In genomic region chr19:5637069-5638047, GRCm38 (mm10) we compare ENCODE assay signal across 8 mouse cellular contexts. TPM values are rescaled to one million over a fixed set of nuclear protein-coding genes. Genes with fewer than 3 reads are reported as not detected.
DNase-seq lines count a peak whose midpoint lies in the region; ATAC-seq lines count a peak whose summit lies in the region.

TSS of gene Rela (plus strand) at chr19:5637483.

- H3K4me2 ChIP-seq in forebrain, embryonic 11.5 days (ENCODE audit: low read depth, low read length, severe bottlenecking): peak within 1 kb of the TSS; percentile 91
- H3K4me2 ChIP-seq in heart, embryonic 16.5 days (ENCODE audit: low read depth, low read length): peak within 1 kb of the TSS; percentile 95
- peak within 1 kb of the TSS; percentile 97 for H3K4me2 ChIP-seq in liver, embryonic 15.5 days
- H3K4me2 ChIP-seq in neural tube, embryonic 12.5 days (replicated peaks): peak within 1 kb of the TSS; percentile 79

- peak within 1 kb of the TSS; percentile 81 for H3K4me3 ChIP-seq in forebrain, embryonic 11.5 days (ENCODE audit: low read depth, low read length)
- peak within 1 kb of the TSS; percentile 76 for H3K4me3 ChIP-seq in heart, embryonic 16.5 days (ENCODE audit: low read length)
- peak within 1 kb of the TSS; percentile 84 for H3K4me3 ChIP-seq in liver, embryonic 15.5 days (replicated peaks)
- H3K4me3 ChIP-seq in neural tube, embryonic 12.5 days: peak within 1 kb of the TSS; percentile 84

- peak within 1 kb of the TSS; percentile 88 for H3K9ac ChIP-seq in forebrain, embryonic 11.5 days (ENCODE audit: low read length)
- peak within 1 kb of the TSS; percentile 96 for H3K9ac ChIP-seq in heart, embryonic 16.5 days (ENCODE audit: low read length)
- H3K9ac ChIP-seq in liver, embryonic 15.5 days: peak within 1 kb of the TSS; percentile 82
- peak within 1 kb of the TSS; percentile 75 for H3K9ac ChIP-seq in neural tube, embryonic 12.5 days

- H3K36me3 ChIP-seq in forebrain, embryonic 11.5 days (ENCODE audit: control insufficient read depth, insufficient read depth, low read length): peaks cover 15% of the 10 kb centered on the region; the same call in 1 of the 2 replicates
- H3K36me3 ChIP-seq in heart, embryonic 16.5 days (ENCODE audit: control insufficient read depth, insufficient read depth): peaks cover 26% of the 10 kb centered on the region
- H3K36me3 ChIP-seq in liver, embryonic 15.5 days (replicated peaks): peaks cover 35% of the 10 kb centered on the region
- H3K36me3 ChIP-seq in neural tube, embryonic 12.5 days: peaks cover 31% of the 10 kb centered on the region

- peak; percentile 78 to 83 for DNase-seq in CD8-positive naive resting alpha-beta T cell, adult 2 months (ENCODE audit: low read depth in 2 of 2, low spot score in 2 of 2)
- peak; percentile 85 for DNase-seq in c-Kit-positive CD71-negative TER-119-negative erythroid progenitor cells, embryonic 14.5 days (ENCODE audit: low read depth)
- DNase-seq in forebrain, embryonic 11.5 days (ENCODE audit: low spot score): peak; percentile 91
- DNase-seq in kidney, postnatal 36 days: peak; percentile 94 to 95
- peak; percentile 60 for DNase-seq in telencephalon, adult 2 months (ENCODE audit: low read depth, low spot score)

- no peaks in the 10 kb centered on the region for H3K27me3 ChIP-seq in forebrain, embryonic 11.5 days (ENCODE audit: control insufficient read depth, insufficient read depth, low read length)
- no peaks in the 10 kb centered on the region for H3K27me3 ChIP-seq in heart, embryonic 16.5 days (ENCODE audit: control insufficient read depth, insufficient read depth, low read length)
- H3K27me3 ChIP-seq in liver, embryonic 15.5 days: no peaks in the 10 kb centered on the region
- H3K27me3 ChIP-seq in neural tube, embryonic 12.5 days (replicated peaks): no peaks in the 10 kb centered on the region

- H3K4me1 ChIP-seq in forebrain, embryonic 11.5 days (replicated peaks; ENCODE audit: control insufficient read depth, insufficient read depth, low read length): peaks cover 6% of the 10 kb centered on the region
- peaks cover 22% of the 10 kb centered on the region for H3K4me1 ChIP-seq in heart, embryonic 16.5 days (ENCODE audit: control insufficient read depth, insufficient read depth, low read length)
- peaks cover 49% of the 10 kb centered on the region for H3K4me1 ChIP-seq in liver, embryonic 15.5 days (replicated peaks)
- H3K4me1 ChIP-seq in neural tube, embryonic 12.5 days: peaks cover 15% of the 10 kb centered on the region

- under 1% methylated on average over 101 of the region's 109 CpGs for WGBS in forebrain, embryonic 11.5 days
- under 1% methylated on average over 109 of the region's 109 CpGs for WGBS in heart, embryonic 16.5 days
- under 1% methylated on average over 109 of the region's 109 CpGs for WGBS in liver, embryonic 15.5 days (ENCODE audit: insufficient replicate concordance)
- WGBS in neural tube, embryonic 12.5 days: under 1% methylated on average over 108 of the region's 109 CpGs

- no peaks in the 10 kb centered on the region for H3K9me3 ChIP-seq in forebrain, embryonic 11.5 days (ENCODE audit: control insufficient read depth, low read length)
- no peaks in the 10 kb centered on the region for H3K9me3 ChIP-seq in heart, embryonic 16.5 days (replicated peaks; ENCODE audit: control insufficient read depth, low read length)
- no peaks in the 10 kb centered on the region for H3K9me3 ChIP-seq in liver, embryonic 15.5 days (replicated peaks)
- H3K9me3 ChIP-seq in neural tube, embryonic 12.5 days: no peaks in the 10 kb centered on the region

- peak; percentile 89 for ATAC-seq in forebrain, embryonic 11.5 days (replicated peaks; ENCODE audit: low FRiP score)
- peak; percentile 86 for ATAC-seq in heart, embryonic 16.5 days (replicated peaks; ENCODE audit: extremely low read depth, insufficient read depth, low FRiP score)
- ATAC-seq in liver, embryonic 15.5 days (ENCODE audit: insufficient read depth): peak; percentile 81
- peak; percentile 80 for ATAC-seq in neural tube, embryonic 12.5 days (ENCODE audit: low FRiP score, low read depth)

- H3K27ac ChIP-seq in forebrain, embryonic 11.5 days (ENCODE audit: low read depth, low read length): peak within 1 kb of the TSS; percentile 85
- peak within 1 kb of the TSS; percentile 96 for H3K27ac ChIP-seq in heart, embryonic 16.5 days (ENCODE audit: low read length)
- H3K27ac ChIP-seq in liver, embryonic 15.5 days (replicated peaks): peak within 1 kb of the TSS; percentile 85
- H3K27ac ChIP-seq in neural tube, embryonic 12.5 days: peak within 1 kb of the TSS; percentile 80

RNA-seq across cellular contexts. Expression of gene Rela, which starts in this region (rescaled TPM):
- 37.8 and 39.9 TPM in 2 replicates for polyA plus RNA-seq in forebrain, embryonic 11.5 days (2014; fragmentation: Nextera tagmentation; extraction: Ambion mirVana)
- polyA plus RNA-seq in heart, embryonic 16.5 days (2015; fragmentation: Nextera tagmentation; extraction: Ambion mirVana): 37.7 and 38.2 TPM in 2 replicates
- 23.3 and 24.2 TPM in 2 replicates for polyA plus RNA-seq in liver, embryonic 15.5 days (2015; fragmentation: Nextera tagmentation; extraction: Ambion mirVana)
- polyA plus RNA-seq in neural tube, embryonic 12.5 days (2016; fragmentation: Nextera tagmentation; extraction: Ambion mirVana): 34.7 and 36.7 TPM in 2 replicates

Comparison
In these comparisons a context has a peak if more than half of its experiments do, and no peak if none do; other contexts are left out.
1. Peak in every context shown above with its lines: DNase-seq, ATAC-seq, H3K4me3 ChIP-seq and H3K27ac ChIP-seq.